Mouse (Mus musculus): Measurements from ENCODE around the gene Ppp1r18. TPM values are rescaled to one million over a fixed set of nuclear protein-coding genes. Genes with fewer than 3 reads are reported as not detected.

Gene Ppp1r18
- polyA plus RNA-seq, 1 experiment from 2014 or later, result 23.7 TPM

DNA sequence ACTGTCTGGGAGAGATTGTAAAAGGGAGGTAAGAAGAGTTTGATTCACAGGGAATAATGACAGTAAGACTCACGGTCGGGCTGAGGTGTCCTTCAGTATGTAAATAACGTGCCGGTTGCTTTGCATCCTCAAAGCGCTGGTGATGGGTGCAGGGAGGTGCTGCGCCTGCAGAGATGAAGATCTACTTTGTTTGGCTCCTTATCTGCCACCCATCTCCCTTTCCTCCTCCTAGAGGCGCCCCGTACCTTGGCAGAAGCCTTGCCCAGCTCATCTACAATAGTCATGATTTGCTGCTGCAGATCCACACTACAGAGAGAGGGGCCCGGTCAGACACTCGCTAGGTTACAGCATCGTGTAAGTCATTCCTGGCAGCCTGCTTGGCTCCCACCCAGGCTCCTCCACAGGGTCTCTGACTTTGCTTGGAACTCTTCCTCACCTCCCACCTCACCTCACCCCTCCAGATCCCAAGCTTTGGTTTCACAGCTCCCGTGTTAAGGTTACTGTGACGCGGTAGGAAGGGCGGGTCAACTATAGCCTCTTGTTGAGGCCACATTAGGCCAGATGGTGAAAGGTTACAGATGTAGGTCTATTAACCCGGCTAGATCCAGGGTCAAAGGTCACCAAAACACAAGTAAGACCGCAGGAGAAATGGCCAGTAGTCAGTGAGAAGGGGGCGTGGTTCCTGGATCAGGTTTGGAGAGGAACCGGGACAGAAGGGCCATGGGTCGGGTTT is 44.0 kb downstream of the Ppp1r18 start:
- Histone ChIP-seq H3K36me3 (replicated peaks) (peaks cover 68% of the 10 kb centered on the region), H3K4me3 (replicated peaks) (peak overlapping the region; percentile 74), H3K4me1 (peaks cover 20% of the 10 kb centered on the region), H3K9ac (peak overlapping the region; percentile 83), H3K27me3 (no peaks in the 10 kb centered on the region), H3K9me3 (no peaks in the 10 kb centered on the region), H3K4me2 (peak overlapping the region; percentile 95), H3K27ac (peak overlapping the region; percentile 78)
- WGBS, result 29% methylated on average over 20 of the region's 20 CpGs
- ATAC-seq (ENCODE audit: low FRiP score), result peak; percentile 24; the same call in 1 of the 2 replicates

- Histone ChIP-seq H3K9me3 (no peaks in the 10 kb centered on the region), H3K4me2 (peak within 1 kb of the TSS; percentile 95), H3K4me1 (peaks cover 20% of the 10 kb centered on the region), H3K27ac (peak within 1 kb of the TSS; percentile 78), H3K4me3 (replicated peaks) (peak within 1 kb of the TSS; percentile 74), H3K9ac (peak within 1 kb of the TSS; percentile 83), H3K27me3 (no peaks in the 10 kb centered on the region), H3K36me3 (replicated peaks) (peaks cover 64% of the 10 kb centered on the region)
- ATAC-seq (ENCODE audit: low FRiP score), result peak; percentile 93
- 5% methylated on average over 25 of the region's 25 CpGs for WGBS
Measured at GRCm38 (mm10) chr17:35909919-35910369, 44.6 kb downstream of the Ppp1r18 start, which contains the start of gene Atat1. Gene Atat1, minus strand, starts transcription at chr17:35910075.

DNA sequence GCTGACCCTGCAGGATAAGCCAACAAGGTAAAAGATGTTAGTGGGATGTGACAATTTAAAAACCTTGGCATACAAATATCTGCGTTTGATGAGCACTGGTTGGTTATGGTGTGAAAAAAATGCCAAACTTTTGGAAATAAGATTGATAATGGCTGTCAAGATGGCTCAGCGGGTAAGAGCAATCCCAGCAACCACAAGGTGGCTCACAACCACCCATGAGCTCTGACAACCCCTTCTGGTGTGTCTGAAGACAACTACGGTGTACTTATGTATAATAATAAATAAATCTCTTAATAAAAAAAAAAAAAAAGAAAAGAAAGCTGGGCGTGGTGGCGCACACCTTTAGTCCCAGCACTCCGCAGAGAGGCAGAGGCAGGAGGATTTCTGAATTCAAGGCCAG is 49.6 kb downstream of the Ppp1r18 start:
- Histone ChIP-seq H3K4me1 (peaks cover 17% of the 10 kb centered on the region), H3K27ac (no peak overlapping the region), H3K9me3 (no peaks in the 10 kb centered on the region), H3K9ac (no peak overlapping the region), H3K36me3 (replicated peaks) (peaks cover 34% of the 10 kb centered on the region), H3K4me2 (peak overlapping the region; percentile 72), H3K27me3 (no peaks in the 10 kb centered on the region), H3K4me3 (replicated peaks) (no peak overlapping the region; the same call in 1 of the 2 replicates)
- no peak for ATAC-seq (ENCODE audit: low FRiP score)
- WGBS, result 86% methylated on average over 6 of the region's 6 CpGs

GRCm38 (mm10) chr17:35915538-35916296 is 50.3 kb downstream of the Ppp1r18 start:
- peaks cover 22% of the 10 kb centered on the region for H3K4me1 ChIP-seq
- 4% methylated on average over 28 of the region's 28 CpGs for WGBS
- H3K9me3 ChIP-seq, result no peaks in the 10 kb centered on the region
- H3K9ac ChIP-seq, result peak overlapping the region; percentile 98
- no peaks in the 10 kb centered on the region for H3K27me3 ChIP-seq
- peak overlapping the region; percentile 99 for H3K27ac ChIP-seq
- H3K4me2 ChIP-seq, result peak overlapping the region; percentile 72
- H3K36me3 ChIP-seq (replicated peaks), result peaks cover 40% of the 10 kb centered on the region
- ATAC-seq (ENCODE audit: low FRiP score), result no peak
- peak overlapping the region; percentile 68 for H3K4me3 ChIP-seq (replicated peaks)

GRCm38 (mm10) chr17:35916297-35917142 is 51.1 kb downstream of the Ppp1r18 start, which contains the start of the genes Mrps18b and Ppp1r10:
Gene Mrps18b, minus strand, starts transcription at chr17:35916389.
Gene Ppp1r10, plus strand, starts transcription at chr17:35916434.
- no peaks in the 10 kb centered on the region for H3K27me3 ChIP-seq
- H3K9me3 ChIP-seq, result no peaks in the 10 kb centered on the region
- H3K4me1 ChIP-seq, result peaks cover 29% of the 10 kb centered on the region
- H3K4me3 ChIP-seq (replicated peaks), result peak within 1 kb of the TSS; percentile 68
- WGBS, result under 1% methylated on average over 83 of the region's 83 CpGs
- H3K9ac ChIP-seq, result peak within 1 kb of the TSS; percentile 98
- peak; percentile 93 for ATAC-seq (ENCODE audit: low FRiP score)
- peak within 1 kb of the TSS; percentile 72 for H3K4me2 ChIP-seq
- H3K27ac ChIP-seq, result peak within 1 kb of the TSS; percentile 99
- H3K36me3 ChIP-seq (replicated peaks), result peaks cover 32% of the 10 kb centered on the region

GRCm38 (mm10) chr17:35917143-35917462 is 51.7 kb downstream of the Ppp1r18 start:
- WGBS, result under 1% methylated on average over 8 of the region's 8 CpGs
- Histone ChIP-seq H3K9me3 (no peaks in the 10 kb centered on the region), H3K4me2 (peak overlapping the region; percentile 72), H3K36me3 (replicated peaks) (peaks cover 26% of the 10 kb centered on the region), H3K9ac (peak overlapping the region; percentile 98), H3K4me1 (peaks cover 33% of the 10 kb centered on the region), H3K27me3 (no peaks in the 10 kb centered on the region), H3K4me3 (replicated peaks) (peak overlapping the region; percentile 68), H3K27ac (peak overlapping the region; percentile 99)
- no peak for ATAC-seq (ENCODE audit: low FRiP score)

DNA sequence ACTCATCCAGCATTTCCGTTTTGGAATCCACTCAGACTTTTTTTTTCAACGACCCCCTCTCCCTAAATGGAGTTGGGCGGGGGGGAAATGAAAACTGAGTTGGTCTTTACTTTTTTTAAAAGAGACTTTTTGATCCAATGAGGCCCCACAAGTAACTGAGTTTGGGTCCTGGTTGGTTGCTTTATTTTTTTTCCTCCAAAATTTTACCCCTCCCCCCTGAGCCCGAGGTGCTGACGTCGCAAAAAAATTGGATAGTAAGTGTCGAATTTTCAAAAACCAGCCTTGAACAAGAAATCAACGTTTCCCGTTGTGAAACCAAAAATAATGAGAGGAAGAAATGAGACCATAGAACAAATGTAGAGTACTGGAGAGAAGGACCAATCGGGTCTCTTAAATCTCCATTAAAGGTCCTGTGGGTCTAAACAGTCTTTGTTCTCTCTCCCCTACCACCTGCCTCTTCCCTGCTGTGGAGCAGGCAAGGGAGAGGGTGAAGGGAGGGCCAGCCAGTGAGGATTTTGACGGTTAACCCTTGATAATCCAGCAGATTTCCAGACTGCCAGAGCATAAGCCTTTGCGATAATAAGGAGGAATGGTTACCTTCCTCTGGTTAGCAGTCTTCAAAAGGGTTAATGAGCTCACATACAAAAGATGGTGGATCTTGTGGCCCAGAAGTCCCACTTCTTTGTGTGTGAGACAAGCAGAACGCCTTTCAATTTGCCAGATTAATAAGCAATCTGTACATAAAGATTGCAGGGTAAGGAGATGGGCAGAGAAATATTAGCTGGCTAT is 52.3 kb downstream of the Ppp1r18 start:
- peak overlapping the region; percentile 98 for H3K9ac ChIP-seq
- WGBS, result 0% methylated on average over 13 of the region's 13 CpGs
- peaks cover 21% of the 10 kb centered on the region for H3K36me3 ChIP-seq (replicated peaks)
- no peak for ATAC-seq (ENCODE audit: low FRiP score)
- H3K4me1 ChIP-seq, result peaks cover 36% of the 10 kb centered on the region
- H3K4me3 ChIP-seq (replicated peaks), result peak overlapping the region; percentile 68
- no peaks in the 10 kb centered on the region for H3K27me3 ChIP-seq
- H3K9me3 ChIP-seq, result no peaks in the 10 kb centered on the region
- H3K4me2 ChIP-seq, result peak overlapping the region; percentile 72
- peak overlapping the region; percentile 99 for H3K27ac ChIP-seq

- 0% methylated on average over 11 of the region's 11 CpGs for WGBS
- ATAC-seq (ENCODE audit: low FRiP score), result no peak
- peaks cover 17% of the 10 kb centered on the region for H3K36me3 ChIP-seq (replicated peaks)
- H3K4me3 ChIP-seq (replicated peaks), result peak overlapping the region; percentile 68
- no peaks in the 10 kb centered on the region for H3K9me3 ChIP-seq
- H3K27ac ChIP-seq, result peak overlapping the region; percentile 99
- peak overlapping the region; percentile 72 for H3K4me2 ChIP-seq
- peak overlapping the region; percentile 98 for H3K9ac ChIP-seq
- H3K4me1 ChIP-seq, result peaks cover 36% of the 10 kb centered on the region
- H3K27me3 ChIP-seq, result no peaks in the 10 kb centered on the region
Measured at GRCm38 (mm10) chr17:35918276-35919059, 53.1 kb downstream of the Ppp1r18 start.

- Histone ChIP-seq H3K4me2 (peak overlapping the region; percentile 72), H3K9ac (peak overlapping the region; percentile 98), H3K9me3 (no peaks in the 10 kb centered on the region), H3K36me3 (replicated peaks) (peaks cover 22% of the 10 kb centered on the region), H3K4me1 (peaks cover 36% of the 10 kb centered on the region), H3K27me3 (no peaks in the 10 kb centered on the region), H3K27ac (peak overlapping the region; percentile 99), H3K4me3 (replicated peaks) (peak overlapping the region; percentile 68)
- 14% methylated on average over 7 of the region's 7 CpGs for WGBS
- ATAC-seq (ENCODE audit: low FRiP score), result peak; percentile 60
Measured at GRCm38 (mm10) chr17:35919060-35919715, 53.8 kb downstream of the Ppp1r18 start.

DNA sequence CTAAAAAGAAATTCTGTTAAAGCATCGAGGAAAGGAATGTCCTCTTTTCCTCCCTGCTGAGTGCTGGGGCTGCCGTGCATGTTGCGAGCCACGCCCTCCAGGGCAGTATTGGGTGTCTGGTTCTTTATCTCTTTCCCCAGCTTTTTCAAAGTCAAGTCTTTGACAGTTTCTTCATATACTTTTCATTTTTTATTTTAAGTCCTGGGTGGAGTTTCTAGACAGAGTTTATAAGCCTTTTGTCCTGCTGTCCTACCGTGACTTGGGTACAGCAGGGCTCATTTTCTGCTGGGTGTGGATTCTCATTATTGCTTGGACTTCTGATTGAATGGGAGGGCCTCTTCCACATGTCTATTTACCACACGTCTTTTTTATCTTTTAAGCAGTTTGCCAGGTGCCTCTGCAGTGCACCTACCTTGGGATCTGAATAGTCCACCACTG is 54.5 kb downstream of the Ppp1r18 start:
- no peak for ATAC-seq (ENCODE audit: low FRiP score)
- Histone ChIP-seq H3K9ac (peak overlapping the region; percentile 98), H3K27ac (peak overlapping the region; percentile 99), H3K9me3 (no peaks in the 10 kb centered on the region), H3K27me3 (no peaks in the 10 kb centered on the region), H3K4me2 (peak overlapping the region; percentile 72), H3K4me1 (peaks cover 36% of the 10 kb centered on the region), H3K4me3 (replicated peaks) (peak overlapping the region; percentile 68), H3K36me3 (replicated peaks) (peaks cover 26% of the 10 kb centered on the region)
- 53% methylated on average over 6 of the region's 6 CpGs for WGBS
